Mouse (Mus musculus) mesoderm, embryonic 11.5 days (tissue): ENCODE data around the gene Ice2.

ENCODE experiments used
- DNase-seq: peaks from one replicate; pipeline ENCODE4 v3.0.0-alpha.2; 2012; ENCODE audit warnings: low read depth, low spot score

The Ice2 gene

DNA sequence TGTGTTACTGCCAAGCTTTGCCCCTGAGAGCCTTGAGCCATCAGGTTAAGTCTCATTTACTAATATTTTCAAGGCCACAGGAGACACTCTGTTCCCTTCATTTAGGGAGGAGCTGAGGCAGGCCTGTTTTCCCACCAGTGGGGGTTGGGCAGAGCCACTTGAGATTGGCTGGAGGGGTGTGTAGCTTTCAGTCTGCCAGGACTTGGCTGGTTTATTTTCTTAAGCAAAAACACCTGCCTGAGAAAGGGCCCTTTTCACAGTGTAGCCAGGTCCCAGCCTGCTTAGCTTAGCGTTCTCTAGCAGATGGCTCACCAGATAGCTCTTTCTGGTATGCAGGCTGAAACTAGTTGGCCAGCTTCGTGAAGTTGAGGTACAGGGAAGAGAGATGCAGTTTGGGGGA lies 61.3 kb downstream of the Ice2 start:
- DNase-seq = peak; percentile 56

DNA sequence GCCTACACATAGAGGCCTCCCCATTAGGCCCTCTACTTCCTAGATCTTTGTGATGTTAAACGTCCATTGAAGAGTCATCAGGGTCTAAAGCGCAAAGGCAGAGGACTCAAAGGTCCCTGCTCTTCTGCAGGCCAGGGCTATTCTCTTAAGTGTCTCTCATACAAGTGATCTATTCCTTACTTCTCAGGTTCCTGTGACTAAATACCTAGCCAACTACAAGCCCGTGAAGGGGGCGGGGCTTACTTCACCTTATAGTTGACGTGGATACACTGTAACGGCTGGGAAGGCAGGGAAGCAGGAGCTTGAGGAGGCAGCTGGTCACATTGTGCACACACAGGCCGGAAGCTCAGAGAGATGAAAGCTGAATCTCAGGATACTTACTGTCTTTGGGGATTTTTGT lies 62.2 kb downstream of the Ice2 start:
- DNase-seq = no peak

- DNase-seq = no peak
These were observed 65.3 kb downstream of the Ice2 start for GRCm38 (mm10) chr9:69463046-69463445.

- DNase-seq = no peak
These were observed 66.5 kb downstream of the Ice2 start for GRCm38 (mm10) chr9:69464109-69464756.

- no peak for DNase-seq
These were observed 68.4 kb downstream of the Ice2 start for GRCm38 (mm10) chr9:69466098-69466497.

GRCm38 (mm10) chr9:69467310-69467939 lies 69.7 kb downstream of the Ice2 start:
- DNase-seq = peak; percentile 61

DNA sequence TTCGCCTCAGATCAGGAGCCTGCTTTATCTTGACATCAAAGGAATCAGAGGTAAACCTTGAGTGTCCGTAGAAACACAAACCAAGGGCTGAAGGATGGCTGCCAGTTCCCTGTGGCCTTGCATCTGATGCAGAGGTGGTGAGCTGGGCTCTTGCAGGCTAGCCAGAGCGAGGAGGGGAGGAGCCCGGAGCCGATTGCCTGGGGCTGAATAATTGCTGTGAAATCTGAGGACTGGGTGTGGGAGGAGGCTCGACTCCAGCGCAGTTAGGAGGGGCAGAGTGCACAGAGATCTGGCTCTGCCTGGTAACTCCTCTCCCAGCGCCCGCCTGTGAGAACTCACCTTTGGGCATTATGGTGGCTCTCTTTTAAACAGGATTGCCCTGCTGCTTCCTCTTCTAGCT lies 71.3 kb downstream of the Ice2 start:
- peak; percentile 81 for DNase-seq

- no peak for DNase-seq
These were observed 72.7 kb downstream of the Ice2 start for GRCm38 (mm10) chr9:69470362-69470761.

GRCm38 (mm10) chr9:69470921-69471320 lies 73.2 kb downstream of the Ice2 start:
- DNase-seq = peak; percentile 71

DNA sequence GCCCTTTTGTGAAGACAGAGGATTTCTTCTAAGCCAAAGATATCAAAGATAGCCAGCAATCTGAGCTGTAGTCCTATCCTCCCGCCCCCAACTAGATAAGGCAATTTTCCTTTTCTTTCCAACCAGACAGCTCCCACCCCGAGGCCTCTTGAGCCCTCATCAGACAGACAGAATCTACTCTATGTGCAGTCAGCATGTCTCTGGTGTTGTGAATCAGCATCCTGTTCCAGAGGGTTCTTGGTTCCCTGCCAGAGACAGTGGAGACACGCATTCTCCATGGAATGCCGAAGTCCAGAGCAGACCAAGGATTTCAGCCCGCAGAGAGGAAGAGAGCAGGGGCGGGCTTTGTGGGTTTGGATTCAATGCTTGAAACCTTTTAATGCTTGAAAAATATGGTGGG lies 75.0 kb downstream of the Ice2 start:
- DNase-seq = no peak

- no peak for DNase-seq
These were observed 78.2 kb downstream of the Ice2 start for GRCm38 (mm10) chr9:69475873-69476272.

DNA sequence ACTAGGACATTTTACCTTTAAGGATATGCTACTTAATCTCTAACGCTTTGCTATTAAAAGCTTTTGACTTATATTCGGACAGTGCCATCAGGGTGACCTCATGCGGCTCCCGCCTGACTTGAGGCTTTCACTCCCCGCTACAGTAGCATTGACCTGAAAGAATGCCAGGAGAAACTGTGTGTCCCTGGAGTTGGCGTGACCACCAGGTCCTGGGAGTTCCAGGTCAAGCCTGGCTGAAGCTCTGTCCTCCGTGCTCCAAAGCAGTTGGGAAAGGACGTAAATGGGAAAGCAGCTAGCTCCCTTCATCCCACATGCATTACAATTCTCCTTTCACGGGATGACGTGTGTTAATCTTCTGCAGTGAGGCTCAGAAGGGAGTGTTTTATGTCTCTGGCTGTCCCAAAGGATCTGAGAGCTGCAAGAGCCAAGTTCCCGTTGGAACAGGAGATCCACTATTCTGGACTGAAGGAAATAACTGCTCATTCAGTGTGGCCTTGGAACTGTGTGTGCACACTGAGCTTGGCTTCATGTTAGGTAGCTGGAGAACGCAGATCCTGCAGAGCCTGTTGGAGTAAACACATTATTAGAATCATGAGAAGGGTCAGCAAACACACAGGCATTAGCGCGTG lies 79.6 kb downstream of the Ice2 start:
- no peak for DNase-seq

DNA sequence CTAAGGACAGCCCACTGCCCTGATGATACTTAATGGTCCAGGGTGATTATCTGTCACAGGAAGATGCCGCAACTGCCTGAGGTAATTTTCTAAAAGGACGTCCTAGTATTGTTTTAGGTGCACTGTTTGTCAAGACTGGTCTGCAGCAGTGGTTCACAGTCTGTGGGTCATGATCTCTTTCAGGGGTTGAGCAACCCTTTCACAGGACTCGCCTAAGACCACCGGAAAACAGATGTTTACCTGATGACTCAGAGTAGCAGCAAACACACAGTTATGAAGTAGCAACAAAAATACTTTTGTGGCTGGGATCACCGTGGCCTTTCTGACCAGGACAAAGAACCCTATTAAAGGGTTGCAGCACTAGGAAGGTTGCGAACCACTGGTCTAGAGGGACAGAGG lies 80.1 kb downstream of the Ice2 start:
- DNase-seq = no peak

GRCm38 (mm10) chr9:69480344-69480743 lies 82.6 kb downstream of the Ice2 start:
- DNase-seq = peak; percentile 86
